ENCODE assay signal across 21 mouse cellular contexts in genomic region chr12:17386896-17387295, GRCm38 (mm10). TPM values are rescaled to one million over a fixed set of nuclear protein-coding genes. Genes with fewer than 3 reads are reported as not detected.
DNase-seq lines count a peak whose midpoint lies in the region; ATAC-seq and TF ChIP-seq lines count a peak whose summit lies in the region.
"Had no signal": no experiment of that assay in that cellular context is flagged by ENCODE, and none has a peak within 500 bp of the region (broad histone marks: within the 10 kb centered on the region; RNA-seq: fewer than 3 reads in every experiment).

No protein-coding gene starts in this region.

- no peaks in the 10 kb centered on the region for H3K27me3 ChIP-seq in intestine, embryonic 14.5 days (replicated peaks; ENCODE audit: control insufficient read depth, insufficient read depth, low read length)
- no peaks in the 10 kb centered on the region for H3K27me3 ChIP-seq in intestine, embryonic 15.5 days (replicated peaks)
- no peaks in the 10 kb centered on the region for H3K27me3 ChIP-seq in stomach, postnatal 0 days (ENCODE audit: control insufficient read depth, insufficient read depth, low read length)
- H3K27me3 ChIP-seq: forebrain, embryonic 12.5 days; heart, embryonic 12.5 days; hindbrain, embryonic 15.5 days had no signal

- TF ChIP-seq CTCF in stomach, postnatal 0 days (IDR thresholded peaks at IDR 0.05; ENCODE audit: low read depth): no peak

- WGBS in intestine, embryonic 14.5 days: 45% methylated on average over 3 of the region's 3 CpGs
- 55% methylated on average over 3 of the region's 3 CpGs for WGBS in intestine, embryonic 15.5 days
- WGBS in stomach, postnatal 0 days: 37% methylated on average over 3 of the region's 3 CpGs

- H3K27ac ChIP-seq in intestine, embryonic 14.5 days (ENCODE audit: low read depth): peak overlapping the region; percentile 27; the same call in 1 of the 2 replicates
- no peak overlapping the region for H3K27ac ChIP-seq in intestine, embryonic 15.5 days
- peak overlapping the region; percentile 40; the same call in 1 of the 2 replicates for H3K27ac ChIP-seq in stomach, postnatal 0 days (replicated peaks)
- H3K27ac ChIP-seq: forebrain, embryonic 12.5 days; heart, adult 2 months; hindbrain, embryonic 10.5 days; hindbrain, embryonic 15.5 days had no signal

- H3K4me3 ChIP-seq in intestine, embryonic 14.5 days (ENCODE audit: low read depth, low read length): no peak overlapping the region
- no peak overlapping the region for H3K4me3 ChIP-seq in intestine, embryonic 15.5 days (replicated peaks)
- no peak overlapping the region for H3K4me3 ChIP-seq in stomach, postnatal 0 days (ENCODE audit: low read depth, low read length)
- H3K4me3 ChIP-seq: forebrain, embryonic 12.5 days; heart, adult 2 months; heart, embryonic 12.5 days; hindbrain, embryonic 10.5 days; hindbrain, embryonic 15.5 days had no signal

- no peak overlapping the region for H3K4me2 ChIP-seq in intestine, embryonic 14.5 days (ENCODE audit: low read length)
- H3K4me2 ChIP-seq in intestine, embryonic 15.5 days (replicated peaks): no peak overlapping the region
- no peak overlapping the region for H3K4me2 ChIP-seq in stomach, postnatal 0 days (replicated peaks; ENCODE audit: low read depth)
- H3K4me2 ChIP-seq: forebrain, embryonic 12.5 days; heart, embryonic 12.5 days; hindbrain, embryonic 15.5 days had no signal

- no peak for TF ChIP-seq EP300 in stomach, postnatal 0 days (optimal IDR thresholded peaks at IDR 0.05)

- H3K9ac ChIP-seq in intestine, embryonic 14.5 days (ENCODE audit: low read length): no peak overlapping the region
- H3K9ac ChIP-seq in intestine, embryonic 15.5 days: no peak overlapping the region
- H3K9ac ChIP-seq in stomach, postnatal 0 days (ENCODE audit: low read length): no peak overlapping the region
- H3K9ac ChIP-seq: forebrain, embryonic 12.5 days; heart, embryonic 12.5 days; hindbrain, embryonic 15.5 days had no signal

- H3K36me3 ChIP-seq in intestine, embryonic 14.5 days (ENCODE audit: control insufficient read depth, insufficient read depth, low read length): peaks cover 9% of the 10 kb centered on the region
- H3K36me3 ChIP-seq in intestine, embryonic 15.5 days: no peaks in the 10 kb centered on the region
- H3K36me3 ChIP-seq in stomach, postnatal 0 days (ENCODE audit: control insufficient read depth, insufficient read depth, low read length): no peaks in the 10 kb centered on the region

- no peaks in the 10 kb centered on the region for H3K9me3 ChIP-seq in intestine, embryonic 14.5 days (ENCODE audit: control insufficient read depth, low read length)
- no peaks in the 10 kb centered on the region for H3K9me3 ChIP-seq in intestine, embryonic 15.5 days
- no peaks in the 10 kb centered on the region for H3K9me3 ChIP-seq in stomach, postnatal 0 days (ENCODE audit: control insufficient read depth, low read length)
- H3K9me3 ChIP-seq: forebrain, embryonic 12.5 days; G1E; heart, embryonic 12.5 days; hindbrain, embryonic 10.5 days; hindbrain, embryonic 15.5 days had no signal

- ATAC-seq in intestine, embryonic 14.5 days (replicated peaks; ENCODE audit: low FRiP score, low TSS enrichment, low read depth): no peak
- ATAC-seq in intestine, embryonic 15.5 days: no peak
- no peak for ATAC-seq in stomach, postnatal 0 days (ENCODE audit: low FRiP score, low TSS enrichment)
- ATAC-seq in megakaryocyte progenitor cell, adult 5-6 weeks (replicated peaks; ENCODE audit: poor library complexity): no peak
- ATAC-seq: activated CD4-positive, CD25-positive, alpha-beta regulatory T cell, adult 4 months; CD4-positive, CD25-positive, alpha-beta regulatory T cell, adult 4 months; forebrain, embryonic 16.5 days; inflammation-experienced regulatory T-cells, adult 6 months had no signal

- H3K4me1 ChIP-seq in intestine, embryonic 14.5 days (replicated peaks; ENCODE audit: control insufficient read depth, insufficient read depth, low read length): peaks cover 18% of the 10 kb centered on the region
- H3K4me1 ChIP-seq in intestine, embryonic 15.5 days (replicated peaks): peaks cover 13% of the 10 kb centered on the region
- no peaks in the 10 kb centered on the region for H3K4me1 ChIP-seq in stomach, postnatal 0 days (replicated peaks; ENCODE audit: control insufficient read depth, insufficient read depth)
- H3K4me1 ChIP-seq: forebrain, embryonic 12.5 days; hindbrain, embryonic 10.5 days; hindbrain, embryonic 15.5 days had no signal

- DNase-seq in intestine, embryonic 14.5 days (ENCODE audit: low spot score): no peak
- DNase-seq in 3T3-L1 (ENCODE audit: low read depth, low spot score) (peak; percentile 35), MN1 (ENCODE audit: low spot score) (peak; percentile 46)
- no peak for DNase-seq in stomach, postnatal 0 days (ENCODE audit: low spot score)
- DNase-seq: B cell, adult 2 months; cerebellum, adult 2 months; cerebellum, postnatal 10 days; gastrocnemius, postnatal 10 days; heart, adult 2 months had no signal

RNA-seq across cellular contexts. Expression of gene Nol10, which starts 38.6 kb away (rescaled TPM):
- 20.0 and 23.5 TPM in 2 replicates for polyA plus RNA-seq in intestine, embryonic 14.5 days (2014; fragmentation: Nextera tagmentation; extraction: Ambion mirVana)
- polyA plus RNA-seq in intestine, embryonic 15.5 days (2015; fragmentation: Nextera tagmentation; extraction: Ambion mirVana): 16.7 and 18.9 TPM in 2 replicates
- polyA plus RNA-seq in stomach, postnatal 0 days (2015; fragmentation: Nextera tagmentation; extraction: Ambion mirVana): 7.3 and 8.2 TPM in 2 replicates
- total RNA-seq in megakaryocyte progenitor cell, adult 5-6 weeks (2015): 21.6 and 22.1 TPM in 2 replicates
- total RNA-seq in megakaryocyte progenitor cell, adult 5-6 weeks (2017): 14.1 and 18.7 TPM in 2 replicates

RNA-seq across cellular contexts. Expression of gene Atp6v1c2, which starts 57.7 kb away (rescaled TPM):
- 0.14 and 0.40 TPM in 2 replicates for polyA plus RNA-seq in intestine, embryonic 14.5 days (2014; fragmentation: Nextera tagmentation; extraction: Ambion mirVana)
- 0.11 TPM in 1 of 2 replicates, not detected in the other for polyA plus RNA-seq in intestine, embryonic 15.5 days (2015; fragmentation: Nextera tagmentation; extraction: Ambion mirVana)
- polyA plus RNA-seq in stomach, postnatal 0 days (2015; fragmentation: Nextera tagmentation; extraction: Ambion mirVana): 14.6 and 16.3 TPM in 2 replicates
- not detected in 2 replicates for total RNA-seq in megakaryocyte progenitor cell, adult 5-6 weeks (2015)
- total RNA-seq in megakaryocyte progenitor cell, adult 5-6 weeks (2017): not detected in 2 replicates
- total RNA-seq: gastrocnemius, postnatal 10 days; heart, adult 2 months; heart, postnatal 25 days had no signal
- polyA plus RNA-seq: CD4-positive, CD25-positive, alpha-beta regulatory T cell, adult 4 months; G1E had no signal

Comparison
In these comparisons a context has a peak if more than half of its experiments do, and no peak if none do; other contexts are left out.
1. DNase-seq: peak in 3T3-L1 (single experiment) and MN1 (single experiment); none in intestine, embryonic 14.5 days (single experiment) and stomach, postnatal 0 days (single experiment).
2. RNA of gene Atp6v1c2, which starts 57.7 kb away (polyA plus RNA-seq): 14.6 to 16.3 TPM in stomach, postnatal 0 days; 0.14 to 0.40 TPM in intestine, embryonic 14.5 days and 0.11 TPM in intestine, embryonic 15.5 days; every median in the first group is over 10 times any median in the second.